Mouse (Mus musculus): ENCODE data around the gene Specc1. TPM values are rescaled to one million over a fixed set of nuclear protein-coding genes. Genes with fewer than 3 reads are reported as not detected.
A peak's percentile ranks its signal among the peaks of the same experiment; 100 is the strongest.

The Specc1 gene
- polyA plus RNA-seq (2015; fragmentation: Nextera tagmentation; extraction: Ambion mirVana): 10.2 and 10.9 TPM in 2 replicates

- under 1% methylated on average over 58 of the region's 58 CpGs for WGBS
- peak within 1 kb of the TSS; percentile 26 for H3K9ac ChIP-seq
- H3K36me3 ChIP-seq: no peaks in the 10 kb centered on the region
- H3K27me3 ChIP-seq (replicated peaks): peaks cover 7% of the 10 kb centered on the region
- H3K27ac ChIP-seq: no peak within 1 kb of the TSS
- ATAC-seq: peak; percentile 94
- H3K4me3 ChIP-seq (replicated peaks): peak within 1 kb of the TSS; percentile 55
- H3K4me2 ChIP-seq (replicated peaks): peak within 1 kb of the TSS; percentile 99
- H3K4me1 ChIP-seq (replicated peaks): peaks cover 6% of the 10 kb centered on the region; the same call in 1 of the 2 replicates
- H3K9me3 ChIP-seq: no peaks in the 10 kb centered on the region
Measured at GRCm38 (mm10) chr11:61956572-61957295, at the start of gene Specc1. Gene Specc1, plus strand, starts transcription at chr11:61956763.

GRCm38 (mm10) chr11:61908315-61908714 lies 48.2 kb upstream of the Specc1 start:
- Histone ChIP-seq H3K4me2 (replicated peaks) (no peak overlapping the region), H3K36me3 (peaks cover 13% of the 10 kb centered on the region), H3K4me3 (replicated peaks) (no peak overlapping the region), H3K9me3 (no peaks in the 10 kb centered on the region), H3K27ac (no peak overlapping the region), H3K4me1 (replicated peaks) (no peaks in the 10 kb centered on the region), H3K9ac (no peak overlapping the region), H3K27me3 (replicated peaks) (no peaks in the 10 kb centered on the region)
- ATAC-seq: no peak

- Histone ChIP-seq H3K27me3 (replicated peaks) (no peaks in the 10 kb centered on the region), H3K9ac (no peak overlapping the region), H3K9me3 (no peaks in the 10 kb centered on the region), H3K4me1 (replicated peaks) (no peaks in the 10 kb centered on the region), H3K27ac (no peak overlapping the region), H3K4me3 (replicated peaks) (no peak overlapping the region), H3K4me2 (replicated peaks) (no peak overlapping the region), H3K36me3 (peaks cover 5% of the 10 kb centered on the region)
- WGBS: 96% methylated on average over 3 of the region's 3 CpGs
- no peak for ATAC-seq
Measured at GRCm38 (mm10) chr11:61919702-61920101, 36.9 kb upstream of the Specc1 start.

GRCm38 (mm10) chr11:61923309-61923708 lies 33.3 kb upstream of the Specc1 start:
- ATAC-seq: no peak
- no peak overlapping the region for H3K4me3 ChIP-seq (replicated peaks)
- WGBS: 76% methylated on average over 1 of the region's 1 CpGs
- no peaks in the 10 kb centered on the region for H3K27me3 ChIP-seq (replicated peaks)
- H3K27ac ChIP-seq: no peak overlapping the region
- H3K4me2 ChIP-seq (replicated peaks): no peak overlapping the region
- H3K36me3 ChIP-seq: no peaks in the 10 kb centered on the region
- no peak overlapping the region for H3K9ac ChIP-seq
- no peaks in the 10 kb centered on the region for H3K9me3 ChIP-seq
- H3K4me1 ChIP-seq (replicated peaks): no peaks in the 10 kb centered on the region; the same call in 1 of the 2 replicates

DNA sequence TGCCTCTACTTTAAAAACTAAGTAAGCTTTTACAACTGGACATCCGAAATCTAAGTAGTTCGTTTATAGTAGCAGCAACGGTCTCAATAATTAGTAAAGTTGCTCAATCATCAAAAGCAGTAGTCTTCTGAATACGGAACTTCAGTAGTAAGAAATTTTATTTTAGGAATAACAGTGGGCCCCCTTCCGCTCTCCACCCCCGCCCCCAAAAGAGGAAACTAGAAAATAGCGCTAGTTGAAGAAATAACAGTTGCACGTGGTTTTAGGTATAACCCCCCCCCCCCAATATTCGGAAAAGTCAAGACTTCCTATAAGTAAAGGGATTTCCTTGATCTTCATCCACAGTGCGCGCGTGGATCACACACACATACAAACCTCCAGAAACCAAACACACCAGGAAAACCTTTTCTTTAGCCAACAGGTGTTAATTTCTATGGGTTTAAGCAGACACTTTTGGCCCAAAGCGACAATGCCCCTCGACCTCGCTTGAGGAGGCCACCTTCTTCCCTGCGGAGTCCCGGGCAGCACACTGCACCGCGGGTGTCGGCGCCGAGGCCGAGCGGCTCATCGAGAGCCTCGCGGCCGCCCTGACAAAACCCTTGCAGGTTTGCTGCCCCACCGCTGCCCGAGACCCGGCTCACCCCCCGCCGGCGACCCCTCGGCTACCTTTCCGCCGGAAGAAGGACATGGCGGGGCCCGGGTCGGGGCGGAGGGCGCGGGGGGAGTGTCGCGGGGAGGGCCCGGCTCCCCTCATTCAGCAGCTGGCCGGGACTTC lies 27.1 kb upstream of the Specc1 start:
- no peaks in the 10 kb centered on the region for H3K27me3 ChIP-seq (replicated peaks)
- no peaks in the 10 kb centered on the region for H3K9me3 ChIP-seq
- H3K4me2 ChIP-seq (replicated peaks): peak overlapping the region; percentile 80
- peak; percentile 63 for ATAC-seq
- H3K4me3 ChIP-seq (replicated peaks): peak overlapping the region; percentile 98
- no peaks in the 10 kb centered on the region for H3K36me3 ChIP-seq
- H3K9ac ChIP-seq: peak overlapping the region; percentile 92
- peaks cover 4% of the 10 kb centered on the region; the same call in 1 of the 2 replicates for H3K4me1 ChIP-seq (replicated peaks)
- peak overlapping the region; percentile 98 for H3K27ac ChIP-seq
- WGBS: 1% methylated on average over 47 of the region's 47 CpGs

GRCm38 (mm10) chr11:61930098-61930517 lies 26.5 kb upstream of the Specc1 start, which contains the start of gene Akap10:
Gene Akap10, minus strand, starts transcription at chr11:61930252.
- Histone ChIP-seq H3K36me3 (no peaks in the 10 kb centered on the region), H3K9me3 (no peaks in the 10 kb centered on the region), H3K4me1 (replicated peaks) (peaks cover 4% of the 10 kb centered on the region; the same call in 1 of the 2 replicates), H3K9ac (peak within 1 kb of the TSS; percentile 92), H3K4me2 (replicated peaks) (peak within 1 kb of the TSS; percentile 80), H3K27ac (peak within 1 kb of the TSS; percentile 98), H3K27me3 (replicated peaks) (no peaks in the 10 kb centered on the region), H3K4me3 (replicated peaks) (peak within 1 kb of the TSS; percentile 98)
- ATAC-seq: peak; percentile 96
- 0% methylated on average over 42 of the region's 43 CpGs for WGBS

GRCm38 (mm10) chr11:61930640-61931586 lies 25.6 kb upstream of the Specc1 start:
- H3K27me3 ChIP-seq (replicated peaks): no peaks in the 10 kb centered on the region
- WGBS: 19% methylated on average over 11 of the region's 11 CpGs
- H3K4me3 ChIP-seq (replicated peaks): peak overlapping the region; percentile 98
- peak overlapping the region; percentile 92 for H3K9ac ChIP-seq
- ATAC-seq: peak; percentile 39
- peaks cover 4% of the 10 kb centered on the region; the same call in 1 of the 2 replicates for H3K4me1 ChIP-seq (replicated peaks)
- H3K9me3 ChIP-seq: no peaks in the 10 kb centered on the region
- peak overlapping the region; percentile 80 for H3K4me2 ChIP-seq (replicated peaks)
- H3K36me3 ChIP-seq: no peaks in the 10 kb centered on the region
- H3K27ac ChIP-seq: peak overlapping the region; percentile 98

GRCm38 (mm10) chr11:61937761-61938160 lies 18.8 kb upstream of the Specc1 start:
- Histone ChIP-seq H3K4me2 (replicated peaks) (no peak overlapping the region), H3K27me3 (replicated peaks) (no peaks in the 10 kb centered on the region), H3K4me1 (replicated peaks) (no peaks in the 10 kb centered on the region), H3K4me3 (replicated peaks) (no peak overlapping the region), H3K36me3 (no peaks in the 10 kb centered on the region), H3K9me3 (no peaks in the 10 kb centered on the region), H3K27ac (no peak overlapping the region), H3K9ac (no peak overlapping the region)
- no peak for ATAC-seq
- 89% methylated on average over 1 of the region's 1 CpGs for WGBS

- Histone ChIP-seq H3K27me3 (replicated peaks) (no peaks in the 10 kb centered on the region), H3K4me3 (replicated peaks) (no peak overlapping the region), H3K9ac (no peak overlapping the region), H3K36me3 (no peaks in the 10 kb centered on the region), H3K9me3 (no peaks in the 10 kb centered on the region), H3K4me1 (replicated peaks) (no peaks in the 10 kb centered on the region), H3K4me2 (replicated peaks) (no peak overlapping the region), H3K27ac (no peak overlapping the region)
- no peak for ATAC-seq
- WGBS: 92% methylated on average over 2 of the region's 2 CpGs
Measured at GRCm38 (mm10) chr11:61942903-61943302, 13.7 kb upstream of the Specc1 start.

- H3K36me3 ChIP-seq: no peaks in the 10 kb centered on the region
- H3K4me3 ChIP-seq (replicated peaks): no peak overlapping the region
- H3K27ac ChIP-seq: no peak overlapping the region
- no peaks in the 10 kb centered on the region for H3K4me1 ChIP-seq (replicated peaks)
- no peak overlapping the region for H3K4me2 ChIP-seq (replicated peaks)
- H3K9ac ChIP-seq: no peak overlapping the region
- WGBS: 77% methylated on average over 9 of the region's 9 CpGs
- no peaks in the 10 kb centered on the region for H3K27me3 ChIP-seq (replicated peaks)
- no peaks in the 10 kb centered on the region for H3K9me3 ChIP-seq
- ATAC-seq: no peak
Measured at GRCm38 (mm10) chr11:61944417-61944816, 12.1 kb upstream of the Specc1 start.

DNA sequence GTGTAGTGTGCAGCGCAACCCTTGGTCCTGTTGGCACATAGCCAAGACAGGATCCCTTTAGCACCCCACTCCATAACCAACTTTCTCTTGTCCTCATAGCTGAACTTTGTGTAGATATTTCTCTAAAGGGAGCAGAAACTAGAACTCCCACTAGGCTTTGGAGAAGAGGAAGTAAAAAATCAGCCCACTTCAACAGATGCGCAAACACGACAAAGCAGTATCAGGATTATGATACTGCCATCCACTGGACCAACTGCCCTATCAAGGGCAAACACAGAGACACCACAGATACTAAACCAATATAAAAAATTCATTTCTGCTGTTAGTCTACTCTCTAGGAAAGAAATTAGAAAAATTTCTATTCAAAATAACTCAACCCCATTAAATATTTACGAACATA lies 10.0 kb upstream of the Specc1 start:
- Histone ChIP-seq H3K36me3 (no peaks in the 10 kb centered on the region), H3K9ac (no peak overlapping the region), H3K27ac (no peak overlapping the region), H3K9me3 (no peaks in the 10 kb centered on the region), H3K27me3 (replicated peaks) (no peaks in the 10 kb centered on the region), H3K4me3 (replicated peaks) (no peak overlapping the region), H3K4me1 (replicated peaks) (no peaks in the 10 kb centered on the region), H3K4me2 (replicated peaks) (no peak overlapping the region)
- no peak for ATAC-seq
- 91% methylated on average over 4 of the region's 4 CpGs for WGBS

GRCm38 (mm10) chr11:61949315-61949714 lies 7.2 kb upstream of the Specc1 start:
- 1% methylated on average over 3 of the region's 3 CpGs for WGBS
- H3K36me3 ChIP-seq: no peaks in the 10 kb centered on the region
- H3K4me3 ChIP-seq (replicated peaks): no peak overlapping the region
- H3K4me1 ChIP-seq (replicated peaks): no peaks in the 10 kb centered on the region
- no peak overlapping the region for H3K9ac ChIP-seq
- no peak overlapping the region for H3K27ac ChIP-seq
- no peak overlapping the region for H3K4me2 ChIP-seq (replicated peaks)
- no peak for ATAC-seq
- no peaks in the 10 kb centered on the region for H3K9me3 ChIP-seq
- H3K27me3 ChIP-seq (replicated peaks): no peaks in the 10 kb centered on the region

All from intestine, embryonic 15.5 days (tissue).